Mouse (Mus musculus) brain, embryonic 14.5 days (tissue): ENCODE measurements around the gene Clec10a.

Experiments used
- CTCF ChIP-seq: fragments of 200-500 bp; IDR thresholded peaks from 2 replicates; pipeline ENCODE4 v1.5.1; 2012; ENCODE audit warnings: inconsistent platforms, mild to moderate bottlenecking, moderate library complexity, borderline replicate concordance; ENCODE audit not compliant: insufficient read depth, insufficient read length; ENCODE audit errors: extremely low read depth
- POLR2A ChIP-seq: fragments of 200-500 bp; IDR thresholded peaks from 2 replicates; pipeline ENCODE4 v1.6.1; 2012; ENCODE audit warnings: mild to moderate bottlenecking, inconsistent platforms, borderline replicate concordance; ENCODE audit not compliant: poor library complexity, insufficient read depth, insufficient read length, severe bottlenecking; ENCODE audit errors: extremely low read depth

- no peak for TF ChIP-seq POLR2A
- no peak for TF ChIP-seq CTCF
Observed at GRCm38 (mm10) chr11:70206801-70207200, 50.8 kb downstream of the Clec10a start.
